Mouse (Mus musculus) splenic B cell, adult 2 months (primary cell): ENCODE measurements at regions not wholly inside any gene's neighbourhood (a gene's known extent, or its start where the extent isn't known, plus 50 kb on each side); places are given as distances from the start of the nearest gene placed in this dataset.

Source experiments
- DNase-seq: peaks from one replicate; pipeline ENCODE4 v3.0.0-alpha.2; 2011; ENCODE audit warnings: low read depth, low spot score
- H3K27me3 ChIP-seq: 2 replicates; pipeline ENCODE4 v1.6.1; 2012; ENCODE audit warnings: mild to moderate bottlenecking, low read length, moderate library complexity, mixed read lengths; ENCODE audit not compliant: control insufficient read depth, poor library complexity, insufficient read depth, severe bottlenecking
- H3K36me3 ChIP-seq: 2 replicates; pipeline ENCODE4 v1.6.1; 2012; ENCODE audit warnings: mild to moderate bottlenecking, low read length, moderate library complexity, mixed read lengths; ENCODE audit not compliant: control insufficient read depth, poor library complexity, insufficient read depth, severe bottlenecking

- no peak for DNase-seq
- H3K36me3 ChIP-seq = no peaks in the 10 kb centered on the region
- H3K27me3 ChIP-seq = no peaks in the 10 kb centered on the region
Observed at GRCm38 (mm10) chr4:7597671-7598390, 641.0 kb downstream of the Car8 start.

DNA sequence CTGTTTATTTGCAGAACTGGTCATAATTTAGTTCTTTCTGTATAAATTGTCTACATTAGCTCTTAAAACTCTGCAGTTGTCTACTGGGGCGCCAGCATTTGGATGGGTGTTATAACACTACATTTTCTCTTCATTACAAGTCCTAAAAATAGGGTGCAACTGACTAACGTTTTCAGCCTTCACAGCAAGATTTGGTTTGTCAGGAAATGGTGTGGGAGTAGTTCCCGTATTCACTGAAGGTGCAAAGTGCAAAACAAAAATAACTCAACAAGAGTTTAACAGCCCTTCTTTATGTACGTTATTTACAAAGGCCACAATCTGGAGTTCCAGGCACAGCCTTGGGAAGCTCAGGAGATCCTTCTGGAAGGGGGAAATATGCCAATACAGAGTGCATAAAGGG, 642.7 kb downstream of the Car8 start:
- Histone ChIP-seq H3K36me3 (no peaks in the 10 kb centered on the region), H3K27me3 (no peaks in the 10 kb centered on the region)
- DNase-seq = no peak

GRCm38 (mm10) chr4:7583851-7584250, 655.0 kb downstream of the Car8 start:
- H3K36me3 ChIP-seq = no peaks in the 10 kb centered on the region
- DNase-seq = no peak
- no peaks in the 10 kb centered on the region for H3K27me3 ChIP-seq

- DNase-seq = no peak
- no peaks in the 10 kb centered on the region for H3K36me3 ChIP-seq
- no peaks in the 10 kb centered on the region for H3K27me3 ChIP-seq
Observed at GRCm38 (mm10) chr4:7581931-7582330, 656.9 kb downstream of the Car8 start.

DNA sequence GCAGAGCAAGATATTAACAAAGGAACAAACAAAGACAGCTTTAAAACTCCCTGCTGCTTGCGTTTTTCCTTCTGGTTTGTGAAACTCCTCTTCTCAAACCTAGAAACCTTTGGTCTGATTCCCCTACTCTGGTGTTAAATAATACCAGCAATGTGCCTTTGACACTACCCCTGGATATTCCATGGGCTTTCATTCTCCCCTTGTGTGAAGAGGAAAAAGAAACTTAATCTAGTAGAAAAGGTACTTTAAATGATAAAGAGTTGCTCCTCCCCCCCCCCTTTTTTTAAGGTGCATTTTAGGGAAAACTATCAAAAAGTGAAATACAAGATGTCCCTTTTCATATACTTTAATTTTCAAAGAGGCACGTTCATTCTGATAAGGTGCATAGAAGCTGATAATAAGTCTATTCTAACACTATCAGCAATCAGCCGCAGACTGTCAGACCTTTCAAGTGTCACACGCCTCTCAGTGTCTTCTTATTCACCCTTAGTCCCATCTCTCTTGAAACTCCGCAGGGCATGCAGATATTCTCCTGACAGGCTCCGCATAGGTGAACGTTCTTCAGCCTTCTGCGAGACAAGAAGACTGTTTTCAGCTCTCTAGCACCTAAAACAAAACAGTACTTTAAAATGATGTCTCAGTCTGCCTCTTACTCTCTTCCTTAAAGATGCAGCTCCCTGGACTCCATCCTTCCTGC, 657.5 kb downstream of the Car8 start:
- no peaks in the 10 kb centered on the region for H3K36me3 ChIP-seq
- no peak for DNase-seq
- no peaks in the 10 kb centered on the region; the same call in 1 of the 2 replicates for H3K27me3 ChIP-seq

- H3K27me3 ChIP-seq = no peaks in the 10 kb centered on the region; the same call in 1 of the 2 replicates
- H3K36me3 ChIP-seq = no peaks in the 10 kb centered on the region
- DNase-seq = no peak
Observed at GRCm38 (mm10) chr4:7580554-7581219, 658.2 kb downstream of the Car8 start.

- Histone ChIP-seq H3K36me3 (no peaks in the 10 kb centered on the region), H3K27me3 (no peaks in the 10 kb centered on the region; the same call in 1 of the 2 replicates)
- DNase-seq = no peak
Observed at GRCm38 (mm10) chr4:7574011-7574410, 664.8 kb downstream of the Car8 start.

DNA sequence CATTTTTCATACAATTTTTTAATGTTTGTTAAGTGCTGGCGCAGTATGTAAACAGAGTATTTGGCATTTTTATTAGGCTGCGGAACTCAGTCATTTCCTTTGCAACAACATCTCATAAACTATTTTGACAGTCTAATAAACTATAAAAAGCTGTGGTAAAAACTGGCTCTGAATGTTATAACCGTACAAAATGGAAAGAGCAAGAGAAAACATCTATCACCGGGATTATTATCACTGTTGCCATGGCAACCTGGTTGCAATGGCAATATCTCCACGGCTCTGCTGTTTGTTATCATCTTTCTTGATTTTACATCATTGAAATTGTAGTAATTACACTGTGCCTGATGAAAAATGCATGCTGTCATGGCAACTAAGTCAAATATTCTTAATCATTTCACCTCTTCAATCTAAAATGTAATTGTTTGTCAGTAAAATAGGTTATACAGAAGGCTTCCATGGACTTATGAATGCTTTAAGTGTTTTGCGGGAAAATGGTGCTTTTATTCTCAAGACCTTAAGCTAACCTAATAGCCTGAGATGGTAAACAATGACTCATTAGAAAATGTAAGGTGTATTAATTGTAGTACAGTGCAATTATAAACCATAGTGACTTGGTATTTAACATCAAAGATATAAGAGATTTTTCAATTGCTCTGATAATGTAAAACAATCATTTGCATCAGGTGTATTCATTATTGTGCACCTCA, 671.0 kb downstream of the Car8 start:
- no peaks in the 10 kb centered on the region for H3K27me3 ChIP-seq
- no peak for DNase-seq
- no peaks in the 10 kb centered on the region for H3K36me3 ChIP-seq

DNA sequence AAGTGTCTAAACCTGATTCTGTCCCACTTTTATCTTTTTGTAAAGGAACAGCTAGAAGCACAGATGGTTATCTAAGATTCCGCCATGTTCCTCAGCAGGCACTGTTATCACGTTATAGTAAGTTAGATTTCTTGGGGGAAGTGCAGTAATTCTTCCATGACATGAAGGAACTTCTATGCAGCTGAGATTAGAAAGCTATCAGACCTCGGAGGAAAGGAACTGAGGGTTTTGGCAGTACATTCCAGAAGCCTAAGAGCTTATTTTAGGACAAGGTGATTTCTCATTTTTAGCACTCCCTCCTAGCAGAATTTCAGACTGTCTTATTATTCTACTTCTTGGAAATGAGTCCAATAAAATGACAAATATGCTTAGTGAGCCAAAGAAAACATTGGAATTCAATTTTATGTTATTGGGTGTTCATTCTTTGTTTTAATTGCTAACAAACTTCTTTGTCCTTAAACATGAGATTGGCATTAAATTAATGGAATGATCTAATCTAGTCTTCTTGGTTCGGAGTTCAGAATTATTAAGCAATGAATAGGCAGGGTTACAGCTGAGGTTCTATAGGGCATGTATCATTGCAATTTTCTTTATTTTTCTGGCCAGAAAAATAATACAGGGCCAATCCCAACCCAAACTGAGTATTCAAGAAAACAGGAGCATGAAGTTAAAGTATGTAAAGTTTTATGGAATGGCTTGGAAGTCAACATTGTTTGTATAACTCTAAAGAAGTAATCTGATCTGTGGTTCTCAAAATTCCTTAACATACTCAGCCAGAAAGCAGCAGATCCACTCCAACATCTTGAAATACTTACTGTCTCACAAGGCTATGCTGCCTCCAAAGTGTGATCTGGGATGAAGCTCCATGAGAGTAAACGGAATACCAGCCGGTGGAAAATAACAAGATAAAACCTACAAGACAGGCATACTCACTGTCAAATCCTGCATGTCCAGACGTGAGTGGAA, 678.7 kb downstream of the Car8 start:
- DNase-seq = no peak
- Histone ChIP-seq H3K27me3 (no peaks in the 10 kb centered on the region), H3K36me3 (no peaks in the 10 kb centered on the region)

GRCm38 (mm10) chr4:7558721-7559120, 680.1 kb downstream of the Car8 start:
- H3K36me3 ChIP-seq = no peaks in the 10 kb centered on the region
- DNase-seq = no peak
- H3K27me3 ChIP-seq = no peaks in the 10 kb centered on the region

- Histone ChIP-seq H3K27me3 (no peaks in the 10 kb centered on the region), H3K36me3 (no peaks in the 10 kb centered on the region)
- DNase-seq = no peak
Observed at GRCm38 (mm10) chr4:7534301-7534700, 704.5 kb downstream of the Car8 start.

DNA sequence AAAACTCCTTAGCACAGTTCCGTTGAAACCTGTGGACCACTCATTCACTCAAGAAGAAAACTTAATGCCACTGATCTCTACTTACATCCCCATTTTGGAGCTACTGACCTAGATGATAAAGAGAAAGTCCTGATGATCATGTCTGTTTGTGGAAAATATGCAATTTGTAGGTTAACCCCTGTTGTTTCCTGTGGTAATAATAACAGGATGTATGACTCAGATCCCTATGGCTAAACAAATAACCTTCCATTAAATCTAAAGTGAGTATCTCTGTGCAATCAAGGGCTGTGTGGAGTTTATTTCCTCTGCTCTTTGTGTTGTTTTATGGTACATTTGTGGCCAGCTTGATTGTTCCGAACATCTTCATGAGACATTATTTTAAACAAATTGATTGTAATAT, 711.1 kb downstream of the Car8 start:
- H3K36me3 ChIP-seq = no peaks in the 10 kb centered on the region
- no peaks in the 10 kb centered on the region for H3K27me3 ChIP-seq
- no peak for DNase-seq

DNA sequence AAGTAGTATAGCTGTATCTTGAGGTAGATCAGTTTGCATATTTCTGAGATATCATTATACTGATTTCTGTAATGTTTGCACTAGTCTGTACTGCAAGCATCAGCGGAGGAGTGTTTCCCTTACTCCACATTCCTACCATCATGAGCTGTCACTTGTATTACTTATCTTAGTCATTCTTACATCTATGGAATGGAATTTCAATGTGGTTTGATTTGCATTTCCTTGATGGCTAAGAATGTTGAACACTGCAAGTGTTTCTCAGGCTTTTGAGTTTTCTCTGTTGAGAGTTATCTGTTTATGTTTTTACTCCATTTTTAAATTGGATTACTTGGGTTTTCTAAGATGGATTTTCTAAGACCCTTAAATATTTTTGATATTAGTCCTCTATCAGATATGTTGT, 725.8 kb downstream of the Car8 start:
- DNase-seq = no peak
- Histone ChIP-seq H3K27me3 (no peaks in the 10 kb centered on the region), H3K36me3 (no peaks in the 10 kb centered on the region)

DNA sequence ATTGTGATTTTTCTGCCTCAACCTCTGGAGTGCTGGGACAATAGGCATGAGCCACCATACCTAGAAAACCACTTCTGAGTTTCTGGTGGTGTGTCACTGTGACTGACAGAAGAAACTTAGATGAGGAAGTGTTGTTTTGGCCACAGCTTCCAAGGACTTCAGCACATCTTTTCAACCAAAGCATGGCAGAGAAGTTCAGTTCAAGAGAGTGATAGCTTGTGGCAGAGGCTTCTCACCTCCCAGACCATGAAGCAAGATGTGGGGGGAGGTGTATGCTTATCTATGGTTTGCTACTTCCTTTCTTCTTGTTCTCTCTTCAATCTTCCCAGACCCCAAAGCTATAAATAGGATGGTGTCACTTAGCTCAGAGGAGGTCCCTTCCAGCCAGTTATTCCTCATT, 753.3 kb downstream of the Car8 start:
- no peaks in the 10 kb centered on the region for H3K27me3 ChIP-seq
- no peaks in the 10 kb centered on the region for H3K36me3 ChIP-seq
- no peak for DNase-seq
